Mouse (Mus musculus) intestine, embryonic 14.5 days (tissue): ENCODE data around the gene Nlgn1. TPM values are rescaled to one million over a fixed set of nuclear protein-coding genes. Genes with fewer than 3 reads are reported as not detected.
A peak's percentile ranks its signal among the peaks of the same experiment; 100 is the strongest.

Experiments used
- ATAC-seq: fragments of 200-750 bp; cut with Nextera tagmentation; replicated peaks from 2 replicates; pipeline ENCODE4 v1.8.0; 2017; ENCODE audit warnings: low read depth, moderate number of reproducible peaks, moderate TSS enrichment, moderate library complexity; ENCODE audit not compliant: low FRiP score, low TSS enrichment
- DNase-seq: peaks from one replicate; pipeline ENCODE4 v3.0.0-alpha.2; 2018; ENCODE audit warnings: low spot score
- H3K27ac ChIP-seq: fragments of 300-500 bp; sonication (generic); 2 replicates; pipeline ENCODE4 v1.5.1; 2014; ENCODE audit warnings: low read depth, mild to moderate bottlenecking, control low read depth
- H3K27me3 ChIP-seq: fragments of 300-500 bp; sonication (generic); replicated peaks from 2 replicates; pipeline ENCODE4 v1.6.1; 2014; ENCODE audit warnings: low read length, control low read depth; ENCODE audit not compliant: control insufficient read depth, insufficient read depth
- H3K36me3 ChIP-seq: fragments of 300-500 bp; sonication (generic); 2 replicates; pipeline ENCODE4 v1.6.1; 2014; ENCODE audit warnings: low read length, control low read depth; ENCODE audit not compliant: control insufficient read depth, insufficient read depth
- H3K4me1 ChIP-seq: fragments of 300-500 bp; sonication (generic); replicated peaks from 2 replicates; pipeline ENCODE4 v1.6.1; 2014; ENCODE audit warnings: low read length, control low read depth, mixed read lengths; ENCODE audit not compliant: control insufficient read depth, insufficient read depth
- H3K4me2 ChIP-seq: fragments of 300-500 bp; sonication (generic); 2 replicates; pipeline ENCODE4 v1.6.1; 2014; ENCODE audit warnings: low read length
- H3K4me3 ChIP-seq: fragments of 300-500 bp; sonication (generic); 2 replicates; pipeline ENCODE4 v1.5.1; 2014; ENCODE audit warnings: low read depth, low read length, control low read depth, mixed read lengths
- H3K9ac ChIP-seq: fragments of 300-500 bp; sonication (generic); 2 replicates; pipeline ENCODE4 v1.6.1; 2014; ENCODE audit warnings: mild to moderate bottlenecking, low read length
- H3K9me3 ChIP-seq: fragments of 300-500 bp; sonication (generic); 2 replicates; pipeline ENCODE4 v1.6.1; 2016; ENCODE audit warnings: low read length, control low read depth; ENCODE audit not compliant: control insufficient read depth
- WGBS: fragments of 180-500 bp; shearing (Covaris S2); extraction: QIAGEN DNeasy Blood & Tissue Kit; methylation state at CpG from one replicate; pipeline ENCODE4 v1.1.7; 2014; 5-methylcytosine and 5-hydroxymethylcytosine counted together
- polyA plus RNA-seq: library from polyadenylated mRNA; unstranded; fragments of >200 nt; fragmentation: Nextera tagmentation; extraction: Ambion mirVana; gene quantifications from 2 replicates; pipeline ENCODE4 v1.2.1, GENCODE M21; 2014

Gene Nlgn1
- polyA plus RNA-seq, 1 experiment from 2014 or later, result 2.7 TPM

- H3K27me3 ChIP-seq, result peaks cover 25% of the 10 kb centered on the region
- no peaks in the 10 kb centered on the region for H3K36me3 ChIP-seq
- H3K9ac ChIP-seq, result no peak overlapping the region
- H3K4me2 ChIP-seq, result peak overlapping the region; percentile 58
- ATAC-seq (no peak), DNase-seq (no peak)
- peaks cover 4% of the 10 kb centered on the region for H3K4me1 ChIP-seq
- H3K4me3 ChIP-seq, result peak overlapping the region; percentile 1; the same call in 1 of the 2 replicates
- no peak overlapping the region for H3K27ac ChIP-seq
- H3K9me3 ChIP-seq, result no peaks in the 10 kb centered on the region
- 60% methylated on average over 4 of the region's 4 CpGs for WGBS
Observed at GRCm38 (mm10) chr3:26330019-26330418, 2.2 kb downstream of the Nlgn1 start.

GRCm38 (mm10) chr3:26324510-26324909, 7.8 kb downstream of the Nlgn1 start:
- no peaks in the 10 kb centered on the region; the same call in 1 of the 2 replicates for H3K4me1 ChIP-seq
- no peak overlapping the region for H3K4me3 ChIP-seq
- no peak overlapping the region for H3K27ac ChIP-seq
- H3K9me3 ChIP-seq, result no peaks in the 10 kb centered on the region
- 36% methylated on average over 1 of the region's 1 CpGs for WGBS
- no peak overlapping the region for H3K4me2 ChIP-seq
- H3K9ac ChIP-seq, result no peak overlapping the region
- no peaks in the 10 kb centered on the region for H3K27me3 ChIP-seq
- DNase-seq (no peak), ATAC-seq (peak; percentile 58; the same call in 1 of the 2 replicates)
- no peaks in the 10 kb centered on the region for H3K36me3 ChIP-seq

- Histone ChIP-seq H3K4me3 (no peak overlapping the region), H3K4me2 (no peak overlapping the region), H3K36me3 (no peaks in the 10 kb centered on the region), H3K9me3 (no peaks in the 10 kb centered on the region), H3K4me1 (no peaks in the 10 kb centered on the region), H3K27ac (no peak overlapping the region), H3K9ac (no peak overlapping the region), H3K27me3 (no peaks in the 10 kb centered on the region)
- ATAC-seq, result no peak
- WGBS, result 86% methylated on average over 2 of the region's 2 CpGs
- DNase-seq, result no peak
Observed at GRCm38 (mm10) chr3:26317397-26317796, 14.9 kb downstream of the Nlgn1 start.

DNA sequence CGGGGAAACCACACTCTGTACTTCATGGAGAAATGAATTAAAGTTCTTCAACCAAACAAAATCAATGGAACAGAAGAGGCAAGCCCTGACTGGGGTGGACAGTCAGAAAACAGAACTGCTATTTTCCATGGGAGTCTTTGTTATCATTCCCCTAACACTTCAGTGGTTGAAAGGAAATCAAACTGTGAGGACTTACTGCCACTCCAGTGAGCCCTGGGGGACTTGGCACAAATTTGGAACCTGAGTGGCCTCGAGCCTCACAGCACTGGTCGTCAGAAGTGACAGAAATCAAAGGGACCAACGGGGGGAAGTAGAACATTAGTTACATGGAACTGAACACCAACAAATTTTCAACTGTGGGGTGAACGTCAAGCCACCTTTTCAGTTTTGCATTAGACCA, 34.4 kb downstream of the Nlgn1 start:
- ATAC-seq (no peak), DNase-seq (no peak)
- H3K27me3 ChIP-seq, result no peaks in the 10 kb centered on the region
- H3K4me1 ChIP-seq, result no peaks in the 10 kb centered on the region
- H3K9ac ChIP-seq, result no peak overlapping the region
- no peaks in the 10 kb centered on the region for H3K9me3 ChIP-seq
- H3K4me3 ChIP-seq, result no peak overlapping the region
- no peak overlapping the region for H3K4me2 ChIP-seq
- H3K36me3 ChIP-seq, result no peaks in the 10 kb centered on the region
- no peak overlapping the region for H3K27ac ChIP-seq
- 66% methylated on average over 5 of the region's 5 CpGs for WGBS

GRCm38 (mm10) chr3:26270894-26271795, 61.1 kb downstream of the Nlgn1 start:
- Histone ChIP-seq H3K4me3 (no peak overlapping the region), H3K9ac (no peak overlapping the region), H3K4me2 (no peak overlapping the region), H3K4me1 (no peaks in the 10 kb centered on the region), H3K27me3 (no peaks in the 10 kb centered on the region), H3K36me3 (no peaks in the 10 kb centered on the region), H3K9me3 (no peaks in the 10 kb centered on the region), H3K27ac (no peak overlapping the region)
- 55% methylated on average over 4 of the region's 4 CpGs for WGBS
- DNase-seq (no peak), ATAC-seq (no peak)

GRCm38 (mm10) chr3:26246564-26246963, 85.7 kb downstream of the Nlgn1 start:
- no peak for DNase-seq
- no peak overlapping the region for H3K9ac ChIP-seq
- H3K36me3 ChIP-seq, result no peaks in the 10 kb centered on the region
- WGBS, result 74% methylated on average over 7 of the region's 7 CpGs
- H3K27me3 ChIP-seq, result no peaks in the 10 kb centered on the region
- no peak overlapping the region for H3K4me3 ChIP-seq
- H3K4me2 ChIP-seq, result no peak overlapping the region
- no peak for ATAC-seq
- H3K4me1 ChIP-seq, result no peaks in the 10 kb centered on the region
- no peaks in the 10 kb centered on the region for H3K9me3 ChIP-seq
- H3K27ac ChIP-seq, result no peak overlapping the region

DNA sequence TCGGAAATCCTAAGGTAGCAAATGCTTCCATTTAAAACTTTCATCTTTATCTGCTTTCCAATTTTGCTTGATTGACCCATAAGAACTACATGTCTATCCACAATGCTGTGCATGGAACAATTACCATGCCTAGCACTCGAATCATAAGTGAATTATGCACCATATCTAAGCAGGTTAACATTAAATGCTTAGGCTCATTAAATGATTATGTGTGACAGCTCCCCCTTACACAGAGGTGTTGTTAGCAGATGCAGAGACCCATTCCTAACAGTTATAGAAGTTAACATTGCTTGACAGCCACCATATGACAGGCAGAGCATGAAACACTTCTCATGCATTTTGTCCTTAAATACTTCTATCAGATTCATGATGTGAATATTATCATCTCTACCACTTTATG, 89.0 kb downstream of the Nlgn1 start:
- Histone ChIP-seq H3K27ac (no peak overlapping the region), H3K9me3 (no peaks in the 10 kb centered on the region), H3K9ac (no peak overlapping the region), H3K27me3 (no peaks in the 10 kb centered on the region), H3K4me1 (no peaks in the 10 kb centered on the region), H3K4me3 (no peak overlapping the region), H3K4me2 (no peak overlapping the region), H3K36me3 (no peaks in the 10 kb centered on the region)
- DNase-seq (no peak), ATAC-seq (no peak)
- 79% methylated on average over 2 of the region's 2 CpGs for WGBS

- no peak for DNase-seq
- Histone ChIP-seq H3K27ac (no peak overlapping the region), H3K9me3 (no peaks in the 10 kb centered on the region), H3K27me3 (no peaks in the 10 kb centered on the region), H3K9ac (no peak overlapping the region), H3K36me3 (no peaks in the 10 kb centered on the region), H3K4me2 (no peak overlapping the region), H3K4me3 (no peak overlapping the region), H3K4me1 (peaks cover 8% of the 10 kb centered on the region)
- 69% methylated on average over 2 of the region's 2 CpGs for WGBS
- no peak for ATAC-seq
Observed at GRCm38 (mm10) chr3:26230006-26230405, 102.3 kb downstream of the Nlgn1 start.

- H3K27me3 ChIP-seq, result no peaks in the 10 kb centered on the region
- H3K27ac ChIP-seq, result no peak overlapping the region
- H3K9me3 ChIP-seq, result no peaks in the 10 kb centered on the region
- 0 out of 2 replicates have a peak, but pooled peaks have one; percentile 32 for ATAC-seq
- no peaks in the 10 kb centered on the region for H3K36me3 ChIP-seq
- WGBS, result 29% methylated on average over 6 of the region's 6 CpGs
- no peak overlapping the region for H3K4me3 ChIP-seq
- DNase-seq, result peak; percentile 66
- H3K9ac ChIP-seq, result no peak overlapping the region
- H3K4me1 ChIP-seq, result peaks cover 8% of the 10 kb centered on the region
- H3K4me2 ChIP-seq, result no peak overlapping the region
Observed at GRCm38 (mm10) chr3:26228827-26229226, 103.4 kb downstream of the Nlgn1 start.
